Mouse (Mus musculus): ENCODE measurements around the gene Pla2g10.
"Not testable (repeated sequence)": the region's sequence is repeated elsewhere in the genome, so short reads cannot be mapped to it uniquely, and the experiment has no call there.

Pla2g10 gene

GRCm38 (mm10) chr16:13730285-13731255 lies at the start of gene Pla2g10:
TSS of gene Pla2g10 (minus strand) at chr16:13730983.
- no peak for DNase-seq (ENCODE audit: low read depth)

DNA sequence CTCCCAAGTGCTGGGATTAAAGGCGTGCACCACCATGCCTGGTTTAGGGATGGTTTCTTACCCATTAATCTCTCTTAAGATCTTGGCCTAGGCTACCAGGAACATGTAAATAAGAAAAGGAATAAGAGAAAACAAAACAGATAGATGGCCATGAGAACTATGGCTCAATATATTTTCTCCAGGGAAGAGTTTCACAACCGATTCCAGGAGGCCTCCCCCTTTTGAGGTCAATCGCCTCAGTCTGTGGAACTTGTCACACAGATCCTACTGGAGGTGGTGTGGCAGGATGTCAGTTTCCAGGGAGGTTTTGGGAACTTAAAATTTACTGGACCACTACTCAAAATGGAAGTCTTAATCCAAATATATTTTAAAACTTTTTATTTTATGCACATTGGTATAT lies 43.9 kb upstream of the Pla2g10 start:
- not testable (repeated sequence) for DNase-seq (ENCODE audit: low read depth)

- not testable (repeated sequence) for DNase-seq (ENCODE audit: low read depth)
Measured at GRCm38 (mm10) chr16:13774011-13774410, 43.2 kb upstream of the Pla2g10 start.

DNA sequence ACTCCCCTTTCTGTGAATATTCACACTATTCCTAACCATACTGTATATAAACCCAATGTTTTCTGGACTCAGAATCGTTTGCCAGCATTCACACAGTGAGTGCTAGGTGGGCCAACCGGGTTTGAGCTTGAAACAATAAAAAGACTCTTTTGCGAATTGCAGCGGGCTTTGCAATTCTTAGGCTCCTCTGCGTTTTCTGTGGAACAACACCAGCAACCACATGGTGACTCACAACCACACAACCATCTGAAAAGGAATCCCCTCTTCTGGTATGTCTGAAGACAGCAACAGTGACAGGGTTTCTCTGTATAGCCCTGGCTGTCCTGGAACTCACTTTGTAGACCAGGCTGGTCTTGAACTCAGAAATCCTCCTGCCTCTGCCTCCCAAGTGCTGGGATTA lies 41.3 kb upstream of the Pla2g10 start:
- DNase-seq (ENCODE audit: low read depth) = not testable (repeated sequence)

GRCm38 (mm10) chr16:13771603-13772002 lies 40.8 kb upstream of the Pla2g10 start:
- DNase-seq (ENCODE audit: low read depth) = not testable (repeated sequence)

DNA sequence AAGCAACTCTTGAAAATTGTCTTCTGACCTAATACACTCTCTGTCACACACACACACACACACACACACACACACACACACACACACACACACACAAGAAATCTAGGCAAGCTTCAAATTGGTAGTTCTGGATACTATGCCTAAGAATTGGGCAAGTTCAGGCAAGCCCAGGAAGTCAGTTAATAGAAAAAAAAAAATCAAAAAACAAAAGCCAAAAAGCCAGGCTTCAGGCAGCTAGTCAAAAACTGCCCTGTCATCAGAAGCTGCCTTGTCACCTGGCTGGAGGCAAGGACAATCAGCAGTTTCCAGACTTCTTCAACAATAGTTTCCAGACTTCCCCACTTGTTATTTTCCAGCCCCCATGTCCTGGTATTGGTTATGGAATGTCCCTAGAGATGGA lies 35.6 kb upstream of the Pla2g10 start:
- peak; percentile 54 for DNase-seq (ENCODE audit: low read depth)

DNA sequence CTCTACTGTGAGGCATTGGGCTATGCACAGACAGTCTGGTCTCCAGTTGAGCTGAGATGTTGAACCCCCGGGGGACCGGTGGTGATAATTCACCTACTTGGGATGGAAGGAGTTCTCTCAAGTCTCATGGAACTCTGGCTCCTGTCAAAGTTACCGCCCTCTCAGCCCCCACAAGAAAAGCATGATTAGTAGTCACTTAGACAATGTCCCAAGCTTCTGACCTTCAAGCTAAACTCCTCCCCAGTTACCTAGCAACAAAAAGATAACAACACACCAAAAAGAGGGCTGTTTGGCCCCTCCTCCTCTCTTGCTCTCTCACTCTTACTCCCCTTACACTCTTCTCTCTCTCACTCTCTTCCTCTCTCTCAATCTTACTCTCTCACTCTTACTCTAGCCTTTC lies 33.7 kb upstream of the Pla2g10 start:
- DNase-seq (ENCODE audit: low read depth) = no peak

DNA sequence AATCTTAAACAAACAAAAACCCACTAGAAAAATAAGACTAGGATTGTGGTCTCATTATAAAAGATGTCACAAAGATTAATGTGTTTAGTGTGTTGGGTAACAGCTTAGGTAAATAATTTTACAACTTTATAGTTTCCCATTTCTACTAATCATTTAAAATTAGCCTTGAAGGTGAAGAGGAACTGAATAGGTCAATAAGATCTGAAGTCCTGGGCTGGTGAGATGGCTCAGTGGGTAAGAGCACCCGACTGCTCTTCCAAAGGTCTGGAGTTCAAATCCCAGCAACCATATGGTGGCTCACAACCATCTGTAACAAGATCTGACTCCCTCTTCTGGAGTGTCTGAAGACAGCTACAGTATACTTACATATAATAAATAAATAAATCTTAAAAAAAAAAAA lies 32.0 kb upstream of the Pla2g10 start:
- not testable (repeated sequence) for DNase-seq (ENCODE audit: low read depth)

GRCm38 (mm10) chr16:13757823-13758222 lies 27.0 kb upstream of the Pla2g10 start:
- no peak for DNase-seq (ENCODE audit: low read depth)

GRCm38 (mm10) chr16:13754400-13755190 lies 23.8 kb upstream of the Pla2g10 start:
- DNase-seq (ENCODE audit: low read depth) = peak; percentile 82

DNA sequence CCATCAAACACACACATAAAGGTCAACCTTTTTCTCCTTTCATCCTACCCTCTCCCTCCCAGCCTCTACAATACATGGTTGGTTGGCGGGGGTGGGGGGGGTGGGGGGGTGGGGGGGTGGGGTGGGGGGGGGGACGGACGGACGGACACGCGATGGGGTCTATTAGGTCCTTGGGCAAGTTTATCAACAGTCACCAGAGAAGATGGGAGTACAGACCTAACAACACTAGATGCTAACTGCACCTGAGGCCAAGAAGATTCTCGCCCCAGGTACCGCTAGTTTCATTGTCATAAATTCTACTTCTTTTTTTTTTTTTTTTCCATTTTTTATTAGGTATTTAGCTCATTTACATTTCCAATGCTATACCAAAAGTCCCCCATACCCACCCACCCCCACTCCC lies 23.2 kb upstream of the Pla2g10 start:
- no peak for DNase-seq (ENCODE audit: low read depth)

DNA sequence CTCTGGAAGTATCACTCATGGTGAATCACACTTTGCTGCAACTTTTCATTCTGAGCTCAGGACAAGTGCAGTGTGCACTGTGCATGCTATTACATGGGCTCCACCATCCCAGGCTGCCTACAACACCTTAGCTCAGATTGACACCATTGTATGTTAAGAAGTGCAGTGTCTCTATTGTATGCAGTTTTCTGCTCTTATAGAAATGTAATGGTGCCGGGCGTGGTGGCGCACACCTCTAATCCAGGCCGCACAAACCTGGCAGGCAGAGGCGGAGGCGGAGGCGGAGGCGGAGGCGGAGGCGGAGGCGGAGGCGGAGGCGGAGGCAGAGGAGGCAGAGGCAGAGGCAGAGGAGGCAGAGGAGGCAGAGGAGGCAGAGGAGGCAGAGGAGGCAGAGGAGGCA lies 19.8 kb upstream of the Pla2g10 start:
- DNase-seq (ENCODE audit: low read depth) = no peak

GRCm38 (mm10) chr16:13749981-13750380 lies 19.2 kb upstream of the Pla2g10 start:
- DNase-seq (ENCODE audit: low read depth) = no peak

DNA sequence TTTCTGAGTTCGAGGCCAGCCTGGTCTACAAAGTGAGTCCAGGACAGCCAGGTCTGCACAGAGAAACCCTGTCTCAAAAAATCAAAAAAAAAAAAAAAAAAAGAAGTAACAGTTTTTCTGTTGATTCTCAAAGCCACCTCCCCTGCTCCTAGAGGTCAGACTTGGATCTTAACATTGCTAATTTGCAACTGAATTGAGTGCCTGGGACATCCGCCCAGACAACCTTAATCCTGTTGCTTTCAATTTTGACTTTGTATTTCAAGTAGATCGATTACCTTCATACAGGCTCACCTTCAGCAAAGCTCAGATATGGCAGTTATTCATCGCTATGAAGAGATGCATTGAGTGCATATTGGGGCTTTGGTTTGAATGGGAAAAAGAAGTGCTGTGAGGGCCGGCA lies 18.5 kb upstream of the Pla2g10 start:
- DNase-seq (ENCODE audit: low read depth) = no peak

DNA sequence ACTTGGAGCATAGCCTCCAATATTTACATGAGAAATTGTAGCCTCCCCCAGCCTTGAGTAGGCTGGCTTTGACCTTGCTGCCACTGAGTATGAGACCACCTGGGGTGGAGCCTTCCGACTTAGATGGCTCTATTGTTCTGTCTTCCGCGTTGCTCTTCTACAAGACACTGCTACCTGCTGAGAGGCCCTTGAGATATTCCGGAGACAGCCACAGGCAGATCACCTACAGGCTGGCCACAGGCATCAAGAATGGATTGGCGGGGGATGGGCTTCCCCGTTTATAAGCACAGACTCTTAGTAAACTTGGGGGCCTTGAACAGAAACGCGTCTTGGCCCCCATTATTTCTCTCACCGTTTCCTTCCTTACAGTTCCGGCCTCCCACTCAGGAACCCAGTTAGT lies 18.0 kb upstream of the Pla2g10 start:
- DNase-seq (ENCODE audit: low read depth) = not testable (repeated sequence)

GRCm38 (mm10) chr16:13748124-13748523 lies 17.3 kb upstream of the Pla2g10 start:
- no peak for DNase-seq (ENCODE audit: low read depth)

DNA sequence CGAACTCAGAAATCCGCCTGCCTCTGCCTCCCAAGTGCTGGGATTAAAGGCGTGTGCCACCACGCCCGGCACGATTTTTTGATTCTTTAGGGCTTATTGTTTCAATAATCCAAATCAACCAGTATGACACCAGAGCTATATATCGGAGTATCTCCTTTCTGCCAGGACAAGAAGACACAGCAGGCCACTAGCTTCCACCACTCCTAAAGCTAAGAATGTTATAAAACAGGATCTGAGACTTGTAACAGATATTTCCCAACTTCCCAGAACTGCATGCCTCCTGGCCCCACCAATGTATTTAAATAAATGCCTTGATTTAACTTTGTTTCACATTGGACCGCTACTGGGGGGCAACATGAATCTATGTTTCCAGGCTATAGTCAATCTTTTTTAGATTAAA lies 16.9 kb upstream of the Pla2g10 start:
- DNase-seq (ENCODE audit: low read depth) = no peak

DNA sequence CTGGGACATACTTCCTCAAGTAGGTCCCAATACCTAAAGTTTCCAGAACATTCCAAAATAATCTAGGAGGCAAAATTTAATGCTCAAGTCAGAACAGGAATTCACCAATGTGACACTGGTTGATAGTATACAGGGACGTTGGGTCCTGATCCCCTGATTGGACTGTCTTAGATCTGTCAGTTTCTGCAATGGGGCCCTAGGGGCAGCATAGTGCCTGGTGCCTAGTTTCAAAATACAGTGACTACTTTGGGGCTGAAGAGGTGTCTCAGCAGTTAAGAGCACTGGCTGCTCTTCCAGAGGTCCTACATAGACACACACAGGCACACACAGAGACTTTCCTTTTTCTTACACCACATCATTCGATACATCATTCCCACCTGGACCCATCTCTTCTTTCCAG lies 10.1 kb upstream of the Pla2g10 start:
- no peak for DNase-seq (ENCODE audit: low read depth)

- DNase-seq (ENCODE audit: low read depth) = not testable (repeated sequence)
Measured at GRCm38 (mm10) chr16:13739044-13739443, 8.3 kb upstream of the Pla2g10 start.

DNA sequence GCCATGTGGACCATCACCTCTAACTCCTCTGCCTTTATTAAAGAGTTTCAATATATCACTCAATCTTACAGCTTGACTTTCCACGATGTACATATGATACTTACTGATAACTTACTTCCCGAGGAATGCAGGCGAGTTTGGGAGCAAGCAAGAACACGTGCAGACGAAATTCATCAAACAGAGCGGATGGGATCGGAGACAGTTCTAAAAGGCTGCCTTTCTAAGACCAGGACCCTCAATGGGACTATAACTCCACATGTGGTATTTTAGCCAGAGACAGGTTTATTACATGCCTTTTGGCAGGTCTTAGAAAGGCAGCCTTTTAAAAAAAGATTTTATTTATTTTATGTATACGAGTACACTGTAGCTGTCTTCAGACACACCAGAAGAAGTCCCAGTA lies 5.2 kb upstream of the Pla2g10 start:
- DNase-seq (ENCODE audit: low read depth) = no peak

- DNase-seq (ENCODE audit: low read depth) = peak; percentile 29
Measured at GRCm38 (mm10) chr16:13733518-13734137, 2.8 kb upstream of the Pla2g10 start.

GRCm38 (mm10) chr16:13732786-13733185 lies 2.0 kb upstream of the Pla2g10 start:
- no peak for DNase-seq (ENCODE audit: low read depth)

All from fibroblast of lung, adult 2 months (primary cell).